Mouse (Mus musculus) megakaryocyte, adult 5-6 weeks (primary cell): ENCODE results near the gene Myo15b. TPM values are rescaled to one million over a fixed set of nuclear protein-coding genes. Genes with fewer than 3 reads are reported as not detected.

Experiments used
- ATAC-seq: 2 replicates; pipeline ENCODE4 v1.8.0; 2016; ENCODE audit warnings: mild to moderate bottlenecking, inconsistent platforms; ENCODE audit not compliant: poor library complexity, severe bottlenecking
- total RNA-seq, 2 experiments: library from RNA; stranded (forward) in 1 of 2; stranded (reverse) in 1 of 2; fragments of 153-499, 151-499 nt in 1 of 2; fragments of 221-1000, 200-1000 nt in 1 of 2; gene quantifications; 2 replicates each; pipeline versions ENCODE4 v1.2.3 to v1.2.4; 2015 to 2017

Myo15b gene
- total RNA-seq, 2 experiments from 2014 or later = 0.33 to 0.51 TPM

GRCm38 (mm10) chr11:115901338-115902161, 43.3 kb downstream of the Myo15b start:
- peak; percentile 19 for ATAC-seq

DNA sequence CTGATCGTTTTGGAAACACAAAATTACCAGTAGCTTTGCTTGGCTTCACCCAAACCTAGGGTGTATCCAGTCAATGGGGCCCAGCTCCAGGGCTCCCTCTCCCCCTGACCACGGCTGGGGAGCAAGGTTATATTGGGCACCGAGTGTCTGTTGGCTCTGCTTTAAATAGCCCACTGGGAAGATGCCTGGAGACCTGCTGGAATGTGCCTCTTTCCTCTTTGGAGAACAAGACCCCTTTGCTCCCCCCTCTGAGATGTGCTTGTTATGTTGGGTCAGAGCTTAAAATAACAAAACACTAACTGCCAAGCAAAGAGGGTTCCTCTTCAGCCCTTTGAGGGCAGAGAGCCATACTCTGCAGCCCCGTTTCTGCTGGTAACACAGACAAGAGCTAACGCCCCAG, 44.0 kb downstream of the Myo15b start:
- no peak for ATAC-seq

DNA sequence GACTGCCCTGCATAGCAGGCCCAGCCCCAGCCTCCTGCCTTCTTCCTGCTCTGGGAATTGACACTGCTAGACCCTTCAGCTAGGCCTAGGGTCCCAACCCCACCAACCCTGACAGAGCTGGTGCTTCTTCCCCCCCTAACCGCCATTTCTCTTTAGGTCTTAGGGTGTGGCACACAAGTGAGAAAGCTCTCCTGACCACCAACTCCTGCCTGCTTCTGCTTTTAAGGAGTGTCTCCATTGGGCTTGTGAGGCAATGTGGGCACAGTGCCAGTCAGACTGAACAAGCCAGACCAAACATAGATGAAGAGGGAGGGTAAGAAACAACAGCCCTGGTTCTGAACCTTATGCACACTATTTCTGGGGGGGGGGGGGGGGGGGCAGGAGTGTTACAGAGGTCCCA, 44.6 kb downstream of the Myo15b start:
- peak; percentile 70 for ATAC-seq

GRCm38 (mm10) chr11:115903384-115904230, 45.4 kb downstream of the Myo15b start:
- ATAC-seq = no peak

DNA sequence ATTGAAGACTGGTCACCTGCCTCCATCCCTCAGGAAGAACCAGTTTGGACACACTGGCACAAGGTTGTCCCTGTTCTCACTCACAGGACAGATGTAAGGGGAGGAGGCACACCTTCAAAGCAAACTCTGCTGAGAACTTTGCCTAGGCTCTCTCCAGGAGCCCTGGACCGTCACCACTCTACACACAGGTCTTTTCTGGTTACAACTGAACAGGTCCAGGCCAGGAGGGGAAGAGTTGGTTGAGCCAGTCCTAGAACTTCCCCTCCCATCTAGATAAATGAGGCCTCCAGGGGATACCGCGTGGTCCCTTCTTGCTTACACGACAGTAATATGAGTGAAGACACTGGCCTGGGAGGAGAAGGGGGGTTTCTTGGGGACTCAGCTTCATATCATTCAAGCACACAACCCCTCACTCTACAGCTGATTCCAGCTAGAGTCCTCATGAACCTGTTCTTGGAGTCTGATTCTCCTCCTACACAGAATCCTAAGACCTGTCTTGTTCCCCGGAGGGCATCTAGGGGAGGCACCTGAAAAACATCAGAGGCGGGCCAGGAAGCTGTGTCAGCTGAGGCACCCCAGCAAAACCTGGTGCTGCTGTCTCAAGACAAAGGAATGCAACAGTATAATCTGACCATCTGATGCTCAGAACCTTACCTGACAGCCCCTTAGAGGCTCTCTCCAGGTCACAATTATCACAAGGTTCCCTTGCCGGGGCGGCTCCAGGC, 46.2 kb downstream of the Myo15b start:
- no peak for ATAC-seq

- no peak for ATAC-seq
These were observed 47.0 kb downstream of the Myo15b start for GRCm38 (mm10) chr11:115904956-115905790.

DNA sequence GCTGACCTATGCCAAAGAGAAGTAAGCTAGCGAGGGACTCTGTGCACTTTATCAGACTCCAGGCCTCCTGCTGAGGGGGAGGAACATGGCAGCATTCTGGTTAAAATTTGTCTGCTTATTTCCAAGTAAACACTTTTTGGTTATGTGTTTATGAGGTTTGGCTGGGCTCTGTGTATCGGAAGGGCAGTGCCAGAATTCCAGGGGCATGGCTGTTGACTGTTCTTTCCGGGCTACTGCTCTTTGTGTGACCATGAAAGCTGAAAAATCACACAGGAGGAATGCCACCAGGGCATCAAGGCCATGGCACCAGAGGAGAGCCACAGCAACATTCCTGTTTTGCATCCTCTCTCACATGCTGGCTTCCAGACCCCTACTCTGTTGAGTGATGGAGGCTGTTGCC, 47.9 kb downstream of the Myo15b start:
- no peak for ATAC-seq

GRCm38 (mm10) chr11:115906521-115906920, 48.3 kb downstream of the Myo15b start:
- no peak for ATAC-seq

DNA sequence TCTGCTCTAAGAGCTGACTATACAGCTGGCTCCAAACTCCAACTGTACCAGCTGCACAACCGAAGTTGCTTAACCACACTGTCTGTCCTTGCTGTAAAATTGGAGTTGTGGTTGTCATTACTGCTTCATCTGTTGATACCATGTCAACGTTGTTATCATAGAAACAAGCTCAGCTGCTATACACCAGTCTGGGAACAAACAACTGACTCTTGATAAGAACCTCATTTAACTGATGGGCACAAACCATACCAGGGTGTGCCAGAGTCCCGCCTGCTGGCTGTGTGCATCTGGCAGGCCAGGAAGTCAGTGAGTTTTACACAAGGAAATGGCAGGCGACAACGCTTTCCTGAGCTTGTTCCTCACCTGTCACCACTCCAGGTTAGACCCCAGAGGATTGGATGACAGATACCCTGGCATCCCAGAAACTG, 52.9 kb downstream of the Myo15b start:
- peak; percentile 28 for ATAC-seq

DNA sequence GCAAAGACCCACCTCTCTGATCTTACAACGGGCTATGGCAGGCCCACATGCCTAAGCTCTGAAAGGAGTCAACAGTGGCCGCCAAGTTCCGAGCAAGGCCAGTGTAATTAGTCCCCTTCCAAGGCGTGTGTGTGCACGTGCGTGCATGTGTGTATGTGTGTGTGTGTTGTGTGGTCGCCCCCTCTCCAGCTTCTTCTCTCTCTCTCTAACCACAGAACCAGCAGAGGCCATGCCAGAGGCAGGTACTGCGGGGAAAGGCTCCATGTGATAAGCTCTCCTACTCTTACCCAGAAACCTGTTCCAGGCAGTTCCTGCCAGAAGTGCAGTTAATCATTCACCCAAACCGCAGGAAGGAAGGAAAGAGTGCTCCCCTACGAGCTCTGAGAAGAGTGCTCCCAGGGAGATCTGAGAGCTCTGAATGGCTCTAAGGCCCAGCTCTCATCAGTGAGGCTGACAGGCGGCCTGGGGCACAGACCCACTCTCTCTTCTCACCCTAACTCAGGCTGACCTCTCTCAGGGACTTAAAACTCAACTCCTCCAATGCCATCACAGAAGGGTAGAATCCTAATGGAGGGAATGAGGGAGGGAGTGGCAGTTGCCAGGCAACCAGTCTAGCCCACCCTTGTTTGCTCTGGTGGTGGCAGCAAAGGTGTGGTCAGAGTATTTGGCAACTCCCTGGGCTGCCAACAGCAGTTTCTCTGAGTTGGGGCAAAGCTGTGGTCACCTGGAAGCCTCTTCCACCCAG, 53.6 kb downstream of the Myo15b start, which contains the start of gene Smim6:
Gene Smim6, plus strand, starts transcription at position 386 of the 745 bp plus-strand sequence.
- ATAC-seq = peak; percentile 49

DNA sequence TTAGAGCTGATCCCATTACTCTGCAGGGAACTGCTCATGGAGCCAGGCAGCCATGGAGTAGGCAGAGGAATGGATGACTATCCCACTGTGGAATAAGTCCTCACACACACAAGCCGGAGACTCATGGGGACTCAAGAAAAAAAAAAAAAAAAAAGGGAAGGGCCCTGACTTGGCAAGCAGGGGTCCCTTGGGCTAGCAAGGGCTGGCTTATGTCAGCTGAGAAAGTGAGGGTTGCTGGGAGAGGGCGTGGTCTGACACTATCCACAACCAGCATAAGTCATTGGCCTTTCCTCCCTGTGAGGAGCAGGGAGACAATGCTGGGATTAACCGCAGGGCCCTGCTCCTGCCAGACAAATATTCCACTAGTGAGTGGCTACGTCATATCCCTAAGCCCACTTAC, 58.4 kb downstream of the Myo15b start:
- no peak for ATAC-seq

- no peak for ATAC-seq
These were observed 60.4 kb downstream of the Myo15b start for GRCm38 (mm10) chr11:115918637-115919036.

GRCm38 (mm10) chr11:115919073-115919472, 60.9 kb downstream of the Myo15b start:
- ATAC-seq = peak; percentile 56

- ATAC-seq = peak; percentile 77
These were observed 62.1 kb downstream of the Myo15b start for GRCm38 (mm10) chr11:115920110-115920818.

DNA sequence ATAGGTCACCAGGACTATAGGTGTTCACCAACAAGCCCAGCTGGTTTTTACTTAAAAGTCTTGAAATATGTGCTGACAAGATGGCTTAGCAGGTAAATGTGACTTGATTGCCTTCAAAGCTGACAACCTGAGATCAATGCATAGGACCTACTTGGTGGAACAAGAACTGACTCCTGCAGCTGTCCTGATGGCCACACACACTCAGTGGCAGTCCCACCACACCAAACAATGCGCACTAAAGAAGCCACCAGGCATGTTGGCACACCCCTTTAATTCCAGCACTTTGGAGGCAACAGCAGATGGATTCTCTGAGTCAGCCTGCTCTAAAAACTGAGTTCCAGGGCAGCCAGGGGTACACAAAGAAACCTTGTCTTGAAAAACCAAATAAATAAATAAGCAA, 63.8 kb downstream of the Myo15b start:
- ATAC-seq = no peak

GRCm38 (mm10) chr11:115929031-115929430, 70.8 kb downstream of the Myo15b start:
- ATAC-seq = no peak

DNA sequence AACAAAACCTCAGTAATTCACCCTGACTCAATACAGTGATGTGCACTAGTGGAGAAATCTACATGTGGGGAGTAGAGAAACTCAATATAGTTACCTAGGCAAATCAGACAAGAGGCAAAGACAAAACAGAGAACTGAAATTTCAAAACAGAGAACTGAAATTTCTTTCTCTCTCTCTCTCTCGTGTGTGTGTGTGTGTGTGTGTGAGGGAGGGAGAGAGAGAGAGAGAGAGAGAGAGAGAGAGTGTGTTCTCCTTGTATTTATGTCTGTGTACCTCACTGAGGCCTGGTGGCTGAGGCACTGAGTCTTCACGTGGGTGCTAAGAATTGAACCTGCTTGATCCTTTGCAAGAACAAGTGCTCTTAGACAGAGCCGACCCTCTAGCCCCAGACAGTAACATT, 71.6 kb downstream of the Myo15b start:
- peak; percentile 20; the same call in 1 of the 2 replicates for ATAC-seq

GRCm38 (mm10) chr11:115931235-115931634, 73.0 kb downstream of the Myo15b start:
- ATAC-seq = no peak
